Mouse (Mus musculus) liver, postnatal 0 days (tissue): ENCODE measurements around the gene Gucd1. TPM values are rescaled to one million over a fixed set of nuclear protein-coding genes. Genes with fewer than 3 reads are reported as not detected.

ENCODE experiments used
- ATAC-seq: fragments of 200-750 bp; cut with Nextera tagmentation; 2 replicates; pipeline ENCODE4 v1.8.0; 2017; ENCODE audit warnings: mild to moderate bottlenecking, moderate library complexity
- DNase-seq: peaks from one replicate; pipeline ENCODE4 v3.0.0-alpha.2; 2016
- H3K27ac ChIP-seq: fragments of 300-500 bp; sonication (generic); 2 replicates; pipeline ENCODE4 v1.5.1; 2014; ENCODE audit warnings: antibody characterized with exemption, moderate library complexity, mild to moderate bottlenecking, low read depth
- H3K27me3 ChIP-seq: fragments of 300-500 bp; sonication (generic); 2 replicates; pipeline ENCODE4 v1.6.1; 2014; ENCODE audit warnings: low read length, control low read depth, mixed read lengths; ENCODE audit not compliant: insufficient read depth
- H3K36me3 ChIP-seq: fragments of 300-500 bp; sonication (generic); replicated peaks from 2 replicates; pipeline ENCODE4 v1.6.1; 2014; ENCODE audit warnings: mild to moderate bottlenecking, control low read depth, low read length, moderate library complexity, mixed read lengths; ENCODE audit not compliant: insufficient read depth
- H3K4me1 ChIP-seq: fragments of 300-500 bp; sonication (generic); 2 replicates; pipeline ENCODE4 v1.6.1; 2014; ENCODE audit warnings: antibody characterized with exemption, mild to moderate bottlenecking, control low read depth; ENCODE audit not compliant: insufficient read depth
- H3K4me2 ChIP-seq: fragments of 300-500 bp; sonication (generic); 2 replicates; pipeline ENCODE4 v1.6.1; 2014; ENCODE audit warnings: low read depth, mild to moderate bottlenecking, low read length, moderate library complexity, mixed read lengths
- H3K4me3 ChIP-seq: fragments of 300-500 bp; sonication (generic); 2 replicates; pipeline ENCODE4 v1.5.1; 2014; ENCODE audit warnings: low read depth, low read length
- H3K9ac ChIP-seq: fragments of 300-500 bp; sonication (generic); replicated peaks from 2 replicates; pipeline ENCODE4 v1.6.1; 2014; ENCODE audit warnings: mild to moderate bottlenecking, moderate library complexity
- H3K9me3 ChIP-seq: fragments of 300-500 bp; sonication (generic); 2 replicates; pipeline ENCODE4 v1.6.1; 2016; ENCODE audit warnings: mild to moderate bottlenecking, control low read depth, low read length, mixed read lengths
- CTCF ChIP-seq: sonication (generic); IDR thresholded peaks from 2 replicates; pipeline ENCODE4 v1.5.1; 2016; ENCODE audit warnings: antibody characterized with exemption, low read depth
- EP300 ChIP-seq: IDR thresholded peaks from 2 replicates; pipeline ENCODE4 v1.6.1; 2016; ENCODE audit warnings: antibody characterized with exemption, low read depth, mild to moderate bottlenecking
- WGBS: fragments of 180-500 bp; shearing (Covaris S2); extraction: QIAGEN DNeasy Blood & Tissue Kit; methylation state at CpG from one replicate; pipeline ENCODE4 v1.1.7; 2014; ENCODE audit not compliant: insufficient replicate concordance; 5-methylcytosine and 5-hydroxymethylcytosine counted together
- polyA plus RNA-seq: library from polyadenylated mRNA; unstranded; fragments of >200 nt; fragmentation: Nextera tagmentation; extraction: Ambion mirVana; gene quantifications from 2 replicates; pipeline ENCODE4 v1.2.1, GENCODE M21; 2015

Gucd1 gene
- polyA plus RNA-seq, 1 experiment from 2014 or later: 45.6 TPM

- ATAC-seq (no peak), DNase-seq (no peak)
- 80% methylated on average over 8 of the region's 8 CpGs for WGBS
- Histone ChIP-seq H3K27me3 (peaks cover 36% of the 10 kb centered on the region), H3K36me3 (no peaks in the 10 kb centered on the region), H3K27ac (no peak overlapping the region), H3K9ac (no peak overlapping the region), H3K4me1 (peaks cover 27% of the 10 kb centered on the region), H3K4me3 (no peak overlapping the region), H3K9me3 (no peaks in the 10 kb centered on the region), H3K4me2 (no peak overlapping the region)
- TF ChIP-seq CTCF (no peak), EP300 (no peak)
Measured at GRCm38 (mm10) chr10:75562596-75562995, 44.8 kb upstream of the Gucd1 start.

GRCm38 (mm10) chr10:75561071-75561654 lies 43.4 kb upstream of the Gucd1 start, which contains the start of gene Ggt1:
TSS of gene Ggt1 (plus strand) at chr10:75561604.
- no peak within 1 kb of the TSS for H3K4me3 ChIP-seq
- H3K4me1 ChIP-seq: peaks cover 27% of the 10 kb centered on the region
- 0 out of 2 replicates have a peak within 1 kb of the TSS, but pooled peaks have one; percentile 78 for H3K4me2 ChIP-seq
- no peaks in the 10 kb centered on the region for H3K36me3 ChIP-seq
- DNase-seq: no peak
- TF ChIP-seq CTCF (no peak), EP300 (no peak)
- WGBS: 53% methylated on average over 10 of the region's 10 CpGs
- no peak within 1 kb of the TSS for H3K27ac ChIP-seq
- H3K9me3 ChIP-seq: no peaks in the 10 kb centered on the region
- no peak within 1 kb of the TSS for H3K9ac ChIP-seq
- H3K27me3 ChIP-seq: peaks cover 36% of the 10 kb centered on the region
- ATAC-seq: no peak

GRCm38 (mm10) chr10:75560549-75560899 lies 42.8 kb upstream of the Gucd1 start:
- ATAC-seq (no peak), DNase-seq (no peak)
- WGBS: 14% methylated on average over 6 of the region's 6 CpGs
- TF ChIP-seq CTCF (no peak), EP300 (no peak)
- Histone ChIP-seq H3K9me3 (no peaks in the 10 kb centered on the region), H3K36me3 (no peaks in the 10 kb centered on the region), H3K4me3 (no peak overlapping the region), H3K27me3 (peaks cover 36% of the 10 kb centered on the region), H3K9ac (no peak overlapping the region), H3K4me1 (peaks cover 21% of the 10 kb centered on the region), H3K4me2 (peak overlapping the region; percentile 78; the same call in 1 of the 2 replicates), H3K27ac (no peak overlapping the region)

- H3K4me1 ChIP-seq: peaks cover 15% of the 10 kb centered on the region
- H3K9ac ChIP-seq: no peak within 1 kb of the TSS; the same call in 1 of the 2 replicates
- no peak within 1 kb of the TSS for H3K27ac ChIP-seq
- DNase-seq (peak; percentile 59), ATAC-seq (peak; percentile 71)
- peaks cover 36% of the 10 kb centered on the region for H3K27me3 ChIP-seq
- H3K36me3 ChIP-seq: no peaks in the 10 kb centered on the region
- TF ChIP-seq CTCF: no peak
- TF ChIP-seq EP300: no peak
- H3K4me2 ChIP-seq: peak within 1 kb of the TSS; percentile 78
- no peaks in the 10 kb centered on the region for H3K9me3 ChIP-seq
- 2% methylated on average over 58 of the region's 75 CpGs for WGBS
- H3K4me3 ChIP-seq: peak within 1 kb of the TSS; percentile 44
Measured at GRCm38 (mm10) chr10:75559676-75560548, 42.1 kb upstream of the Gucd1 start, which contains the start of gene Lrrc75b. TSS of gene Lrrc75b (minus strand) at chr10:75560330.

GRCm38 (mm10) chr10:75559041-75559675 lies 41.4 kb upstream of the Gucd1 start:
- no peak overlapping the region for H3K4me3 ChIP-seq

GRCm38 (mm10) chr10:75558515-75558914 lies 40.7 kb upstream of the Gucd1 start:
- no peak for DNase-seq
- 39% methylated on average over 3 of the region's 3 CpGs for WGBS
- TF ChIP-seq EP300 (no peak), CTCF (no peak)
- Histone ChIP-seq H3K4me1 (peaks cover 12% of the 10 kb centered on the region), H3K27me3 (peaks cover 36% of the 10 kb centered on the region), H3K9me3 (no peaks in the 10 kb centered on the region), H3K9ac (no peak overlapping the region), H3K4me2 (no peak overlapping the region), H3K4me3 (no peak overlapping the region), H3K36me3 (no peaks in the 10 kb centered on the region), H3K27ac (no peak overlapping the region)
- no peak for ATAC-seq

More at GRCm38 (mm10) chr10:75559041-75559675, 41.4 kb upstream of the Gucd1 start:
- Histone ChIP-seq H3K4me1 (peaks cover 15% of the 10 kb centered on the region), H3K27ac (no peak overlapping the region), H3K27me3 (peaks cover 36% of the 10 kb centered on the region), H3K4me2 (0 out of 2 replicates have a peak overlapping the region, but pooled peaks have one; percentile 78), H3K36me3 (no peaks in the 10 kb centered on the region), H3K9ac (no peak overlapping the region), H3K9me3 (no peaks in the 10 kb centered on the region)
- 6% methylated on average over 14 of the region's 14 CpGs for WGBS
- ATAC-seq (no peak), DNase-seq (no peak)
- no peak for TF ChIP-seq EP300
- TF ChIP-seq CTCF: no peak
